Mouse (Mus musculus): ENCODE data around the gene Csrp1. TPM values are rescaled to one million over a fixed set of nuclear protein-coding genes. Genes with fewer than 3 reads are reported as not detected.

Gene Csrp1
- polyA plus RNA-seq, 1 experiment from 2014 or later, result 114 TPM

DNA sequence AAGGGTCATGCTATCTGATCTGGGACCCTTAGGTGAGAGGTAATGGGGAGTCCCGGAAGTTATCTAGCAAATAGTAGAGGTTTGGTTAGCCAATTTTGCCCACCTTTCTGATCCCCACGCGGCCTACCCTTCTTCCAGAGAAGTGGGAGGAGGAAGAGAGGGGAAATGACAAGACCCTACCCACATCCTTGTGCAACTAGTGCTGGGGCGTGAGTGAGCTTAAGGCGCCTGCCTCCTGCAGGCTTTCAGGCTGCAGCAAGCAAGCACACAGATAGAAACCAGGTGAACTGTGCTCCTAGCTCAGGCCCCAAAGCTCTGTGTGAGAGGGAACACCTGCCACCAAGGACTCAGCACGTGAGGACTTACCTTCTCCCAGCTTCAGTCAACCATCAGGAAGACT is 31.2 kb upstream of the Csrp1 start:
- 16% methylated on average over 6 of the region's 6 CpGs for WGBS
- no peak for ATAC-seq (ENCODE audit: low FRiP score, low TSS enrichment)
- peak overlapping the region; percentile 85; the same call in 1 of the 2 replicates for H3K27ac ChIP-seq (ENCODE audit: low read depth, low read length)

DNA sequence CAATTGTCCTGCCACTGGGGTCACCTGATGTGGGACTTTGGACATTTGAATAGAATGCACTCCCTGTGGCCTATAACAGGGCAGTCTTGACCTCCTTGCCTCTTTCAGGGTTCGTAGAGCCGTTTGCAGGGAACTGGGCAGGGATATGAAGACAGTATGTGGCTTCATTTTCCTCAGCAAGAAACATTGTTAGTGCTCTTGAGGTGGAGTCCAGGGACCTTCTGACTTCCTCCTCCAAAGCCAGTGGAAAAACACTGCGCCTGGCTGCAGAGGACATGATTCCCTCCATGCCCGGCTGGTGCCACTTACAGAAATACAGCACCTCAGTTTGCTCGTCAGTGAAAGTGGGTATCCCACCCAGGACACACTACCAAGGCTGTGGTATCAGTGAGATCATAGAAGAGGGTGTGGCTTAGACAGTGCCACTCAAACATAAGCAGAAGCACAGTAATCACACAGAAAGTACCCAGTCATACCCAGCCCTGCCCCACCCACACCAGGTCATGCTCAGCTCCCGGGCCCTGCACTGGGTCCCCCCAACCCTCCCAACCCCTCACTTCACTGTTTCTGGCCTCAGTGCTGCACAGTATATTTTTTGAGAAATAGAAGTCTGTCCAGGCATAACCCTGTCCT is 29.0 kb upstream of the Csrp1 start:
- 66% methylated on average over 6 of the region's 6 CpGs for WGBS

More for the DNA sequence above, 31.2 kb upstream of the Csrp1 start:
- Histone ChIP-seq H3K4me3 (ENCODE audit: low read length) (peak overlapping the region; percentile 67), H3K4me1 (ENCODE audit: control insufficient read depth, insufficient read depth, low read length) (peaks cover 22% of the 10 kb centered on the region), H3K9me3 (ENCODE audit: control insufficient read depth, low read length) (no peaks in the 10 kb centered on the region), H3K36me3 (ENCODE audit: control insufficient read depth, insufficient read depth, low read length) (no peaks in the 10 kb centered on the region), H3K9ac (ENCODE audit: low read depth, low read length) (peak overlapping the region; percentile 84), H3K27me3 (ENCODE audit: control insufficient read depth, insufficient read depth, low read length) (no peaks in the 10 kb centered on the region), H3K4me2 (replicated peaks; ENCODE audit: low read depth, low read length) (peak overlapping the region; percentile 78)

DNA sequence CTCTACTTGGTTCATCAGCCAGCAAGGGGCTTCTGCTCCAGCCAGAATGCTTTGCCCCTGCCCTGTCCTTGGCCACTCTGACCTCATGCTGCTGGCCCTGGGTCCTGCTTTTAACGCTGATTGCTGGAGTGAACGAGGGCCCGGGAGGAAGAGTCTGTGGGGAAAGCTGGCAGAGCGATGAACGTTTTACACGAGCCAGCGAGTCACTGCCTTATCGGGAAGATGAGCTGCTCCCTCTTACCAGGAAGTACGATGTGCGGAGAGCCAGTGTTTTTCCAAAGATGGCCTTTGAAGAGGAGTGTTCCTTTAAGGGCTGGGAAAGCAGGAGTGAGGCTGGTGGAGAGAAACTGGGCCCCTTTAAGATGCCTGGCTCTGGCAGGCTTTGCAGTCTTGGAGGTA is 28.4 kb upstream of the Csrp1 start:
- no peak for ATAC-seq (ENCODE audit: low FRiP score, low TSS enrichment)
- peaks cover 15% of the 10 kb centered on the region for H3K4me1 ChIP-seq (ENCODE audit: control insufficient read depth, insufficient read depth, low read length)
- WGBS, result 12% methylated on average over 10 of the region's 10 CpGs
- no peak overlapping the region for H3K9ac ChIP-seq (ENCODE audit: low read depth, low read length)
- H3K36me3 ChIP-seq (ENCODE audit: control insufficient read depth, insufficient read depth, low read length), result no peaks in the 10 kb centered on the region
- no peak overlapping the region for H3K4me3 ChIP-seq (ENCODE audit: low read length)
- H3K27me3 ChIP-seq (ENCODE audit: control insufficient read depth, insufficient read depth, low read length), result no peaks in the 10 kb centered on the region
- H3K4me2 ChIP-seq (replicated peaks; ENCODE audit: low read depth, low read length), result 0 out of 2 replicates have a peak overlapping the region, but pooled peaks have one; percentile 8
- H3K9me3 ChIP-seq (ENCODE audit: control insufficient read depth, low read length), result no peaks in the 10 kb centered on the region
- no peak overlapping the region for H3K27ac ChIP-seq (ENCODE audit: low read depth, low read length)

More for the DNA sequence above, 29.0 kb upstream of the Csrp1 start:
- Histone ChIP-seq H3K4me1 (ENCODE audit: control insufficient read depth, insufficient read depth, low read length) (peaks cover 19% of the 10 kb centered on the region), H3K9me3 (ENCODE audit: control insufficient read depth, low read length) (no peaks in the 10 kb centered on the region), H3K27ac (ENCODE audit: low read depth, low read length) (no peak overlapping the region), H3K9ac (ENCODE audit: low read depth, low read length) (no peak overlapping the region), H3K36me3 (ENCODE audit: control insufficient read depth, insufficient read depth, low read length) (no peaks in the 10 kb centered on the region), H3K4me2 (replicated peaks; ENCODE audit: low read depth, low read length) (0 out of 2 replicates have a peak overlapping the region, but pooled peaks have one; percentile 8), H3K4me3 (ENCODE audit: low read length) (no peak overlapping the region), H3K27me3 (ENCODE audit: control insufficient read depth, insufficient read depth, low read length) (no peaks in the 10 kb centered on the region)
- ATAC-seq (ENCODE audit: low FRiP score, low TSS enrichment), result no peak

GRCm38 (mm10) chr1:135694181-135694580 is 25.7 kb upstream of the Csrp1 start:
- 72% methylated on average over 11 of the region's 11 CpGs for WGBS
- no peak overlapping the region for H3K4me3 ChIP-seq (ENCODE audit: low read length)

DNA sequence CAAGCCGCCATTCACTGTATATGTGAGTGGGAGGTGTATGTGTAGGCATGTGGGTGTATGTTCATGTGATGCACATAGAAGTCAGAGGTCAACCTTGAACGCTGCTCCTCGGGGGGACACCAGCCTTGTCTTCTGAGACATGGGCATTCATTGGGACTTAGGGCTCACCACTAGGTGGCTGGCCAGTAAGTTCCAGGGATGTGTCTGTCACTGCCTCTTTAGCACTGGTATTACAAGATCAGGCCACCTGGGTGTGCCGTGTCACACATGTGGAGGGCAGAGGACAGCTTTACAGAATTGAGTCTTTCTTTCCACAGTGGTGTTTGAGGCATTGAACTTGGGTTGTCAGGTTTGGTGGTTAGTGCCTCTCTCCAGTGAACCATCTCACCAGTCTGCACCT is 22.4 kb upstream of the Csrp1 start:
- H3K4me3 ChIP-seq (ENCODE audit: low read length), result no peak overlapping the region
- H3K4me1 ChIP-seq (ENCODE audit: control insufficient read depth, insufficient read depth, low read length), result peaks cover 14% of the 10 kb centered on the region
- H3K27ac ChIP-seq (ENCODE audit: low read depth, low read length), result no peak overlapping the region
- H3K27me3 ChIP-seq (ENCODE audit: control insufficient read depth, insufficient read depth, low read length), result 0 out of 2 replicates have a peak, but pooled peaks cover 3% of the 10 kb centered on the region
- no peak overlapping the region for H3K4me2 ChIP-seq (replicated peaks; ENCODE audit: low read depth, low read length)
- ATAC-seq (ENCODE audit: low FRiP score, low TSS enrichment), result no peak
- H3K9me3 ChIP-seq (ENCODE audit: control insufficient read depth, low read length), result no peaks in the 10 kb centered on the region
- H3K9ac ChIP-seq (ENCODE audit: low read depth, low read length), result no peak overlapping the region
- WGBS, result 74% methylated on average over 4 of the region's 4 CpGs
- no peaks in the 10 kb centered on the region for H3K36me3 ChIP-seq (ENCODE audit: control insufficient read depth, insufficient read depth, low read length)

More at GRCm38 (mm10) chr1:135694181-135694580, 25.7 kb upstream of the Csrp1 start:
- Histone ChIP-seq H3K27me3 (ENCODE audit: control insufficient read depth, insufficient read depth, low read length) (0 out of 2 replicates have a peak, but pooled peaks cover 2% of the 10 kb centered on the region), H3K36me3 (ENCODE audit: control insufficient read depth, insufficient read depth, low read length) (no peaks in the 10 kb centered on the region), H3K9ac (ENCODE audit: low read depth, low read length) (no peak overlapping the region), H3K4me1 (ENCODE audit: control insufficient read depth, insufficient read depth, low read length) (peaks cover 22% of the 10 kb centered on the region), H3K9me3 (ENCODE audit: control insufficient read depth, low read length) (no peaks in the 10 kb centered on the region), H3K4me2 (replicated peaks; ENCODE audit: low read depth, low read length) (no peak overlapping the region), H3K27ac (ENCODE audit: low read depth, low read length) (no peak overlapping the region)
- no peak for ATAC-seq (ENCODE audit: low FRiP score, low TSS enrichment)

DNA sequence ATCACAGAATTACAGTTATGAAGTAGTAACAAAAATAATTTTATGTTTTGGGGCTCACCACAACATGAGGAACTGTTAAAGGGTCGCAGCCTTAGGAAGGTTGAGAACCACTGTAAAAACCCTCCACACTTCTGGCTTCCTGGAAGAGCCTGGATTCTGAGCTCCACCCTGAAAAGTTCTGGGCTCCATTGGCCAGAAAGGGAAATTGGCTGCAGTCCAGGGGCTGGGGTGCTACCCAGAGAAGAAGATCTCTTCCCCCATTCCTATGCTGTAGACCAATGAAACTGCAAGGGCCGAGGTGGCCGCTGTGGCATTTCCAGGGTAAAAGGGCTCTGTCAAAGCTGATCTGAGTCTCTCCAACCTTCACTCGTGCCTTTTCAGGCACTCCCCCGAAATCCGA is 21.8 kb upstream of the Csrp1 start:
- 0 out of 2 replicates have a peak, but pooled peaks cover 3% of the 10 kb centered on the region for H3K27me3 ChIP-seq (ENCODE audit: control insufficient read depth, insufficient read depth, low read length)
- no peaks in the 10 kb centered on the region for H3K9me3 ChIP-seq (ENCODE audit: control insufficient read depth, low read length)
- peak overlapping the region; percentile 7; the same call in 1 of the 2 replicates for H3K9ac ChIP-seq (ENCODE audit: low read depth, low read length)
- WGBS, result 27% methylated on average over 6 of the region's 6 CpGs
- no peak overlapping the region for H3K27ac ChIP-seq (ENCODE audit: low read depth, low read length)
- ATAC-seq (ENCODE audit: low FRiP score, low TSS enrichment), result no peak
- no peak overlapping the region for H3K4me3 ChIP-seq (ENCODE audit: low read length)
- no peaks in the 10 kb centered on the region for H3K36me3 ChIP-seq (ENCODE audit: control insufficient read depth, insufficient read depth, low read length)
- peaks cover 14% of the 10 kb centered on the region for H3K4me1 ChIP-seq (ENCODE audit: control insufficient read depth, insufficient read depth, low read length)
- H3K4me2 ChIP-seq (replicated peaks; ENCODE audit: low read depth, low read length), result no peak overlapping the region; the same call in 1 of the 2 replicates

- H3K36me3 ChIP-seq (ENCODE audit: control insufficient read depth, insufficient read depth, low read length), result no peaks in the 10 kb centered on the region
- H3K9ac ChIP-seq (ENCODE audit: low read depth, low read length), result peak overlapping the region; percentile 40; the same call in 1 of the 2 replicates
Measured at GRCm38 (mm10) chr1:135698451-135698921, 21.4 kb upstream of the Csrp1 start.

GRCm38 (mm10) chr1:135698996-135699705 is 20.7 kb upstream of the Csrp1 start:
- Histone ChIP-seq H3K9ac (ENCODE audit: low read depth, low read length) (peak overlapping the region; percentile 40; the same call in 1 of the 2 replicates), H3K27me3 (ENCODE audit: control insufficient read depth, insufficient read depth, low read length) (0 out of 2 replicates have a peak, but pooled peaks cover 3% of the 10 kb centered on the region), H3K4me1 (ENCODE audit: control insufficient read depth, insufficient read depth, low read length) (peaks cover 14% of the 10 kb centered on the region), H3K9me3 (ENCODE audit: control insufficient read depth, low read length) (no peaks in the 10 kb centered on the region), H3K4me2 (replicated peaks; ENCODE audit: low read depth, low read length) (peak overlapping the region; percentile 54), H3K27ac (ENCODE audit: low read depth, low read length) (no peak overlapping the region), H3K4me3 (ENCODE audit: low read length) (peak overlapping the region; percentile 27), H3K36me3 (ENCODE audit: control insufficient read depth, insufficient read depth, low read length) (no peaks in the 10 kb centered on the region)
- peak; percentile 44; the same call in 1 of the 2 replicates for ATAC-seq (ENCODE audit: low FRiP score, low TSS enrichment)
- WGBS, result 2% methylated on average over 29 of the region's 29 CpGs

More at GRCm38 (mm10) chr1:135698451-135698921, 21.4 kb upstream of the Csrp1 start:
- Histone ChIP-seq H3K27me3 (ENCODE audit: control insufficient read depth, insufficient read depth, low read length) (0 out of 2 replicates have a peak, but pooled peaks cover 3% of the 10 kb centered on the region), H3K27ac (ENCODE audit: low read depth, low read length) (no peak overlapping the region), H3K4me1 (ENCODE audit: control insufficient read depth, insufficient read depth, low read length) (peaks cover 14% of the 10 kb centered on the region), H3K9me3 (ENCODE audit: control insufficient read depth, low read length) (no peaks in the 10 kb centered on the region), H3K4me2 (replicated peaks; ENCODE audit: low read depth, low read length) (peak overlapping the region; percentile 54), H3K4me3 (ENCODE audit: low read length) (peak overlapping the region; percentile 27)
- ATAC-seq (ENCODE audit: low FRiP score, low TSS enrichment), result 0 out of 2 replicates have a peak, but pooled peaks have one; percentile 37
- WGBS, result 7% methylated on average over 11 of the region's 11 CpGs

All from kidney, embryonic 14.5 days (tissue).